Mouse (Mus musculus) stomach, postnatal 0 days (tissue): ENCODE results near the gene Cadps. TPM values are rescaled to one million over a fixed set of nuclear protein-coding genes. Genes with fewer than 3 reads are reported as not detected.
A peak's percentile ranks its signal among the peaks of the same experiment; 100 is the strongest.

Experiments used
- ATAC-seq: fragments of 200-750 bp; cut with Nextera tagmentation; 2 replicates; pipeline ENCODE4 v1.8.0; 2017; ENCODE audit not compliant: low FRiP score, low TSS enrichment
- DNase-seq: peaks from one replicate; pipeline ENCODE4 v3.0.0-alpha.2; 2016; ENCODE audit warnings: low spot score
- H3K27ac ChIP-seq: fragments of 300-500 bp; sonication (generic); replicated peaks from 2 replicates; pipeline ENCODE4 v1.5.1; 2014; ENCODE audit warnings: mild to moderate bottlenecking, control low read depth
- H3K27me3 ChIP-seq: fragments of 300-500 bp; sonication (generic); 2 replicates; pipeline ENCODE4 v1.6.1; 2014; ENCODE audit warnings: low read length; ENCODE audit not compliant: control insufficient read depth, insufficient read depth
- H3K36me3 ChIP-seq: fragments of 300-500 bp; sonication (generic); 2 replicates; pipeline ENCODE4 v1.6.1; 2014; ENCODE audit warnings: low read length, mixed read lengths; ENCODE audit not compliant: control insufficient read depth, insufficient read depth
- H3K4me1 ChIP-seq: fragments of 300-500 bp; sonication (generic); replicated peaks from 2 replicates; pipeline ENCODE4 v1.6.1; 2014; ENCODE audit warnings: antibody characterized with exemption; ENCODE audit not compliant: control insufficient read depth, insufficient read depth
- H3K4me2 ChIP-seq: fragments of 300-500 bp; sonication (generic); replicated peaks from 2 replicates; pipeline ENCODE4 v1.6.1; 2014; ENCODE audit warnings: low read depth, mild to moderate bottlenecking, control low read depth, moderate library complexity
- H3K4me3 ChIP-seq: fragments of 300-500 bp; sonication (generic); 2 replicates; pipeline ENCODE4 v1.5.1; 2014; ENCODE audit warnings: low read depth, low read length, control low read depth
- H3K9ac ChIP-seq: fragments of 300-500 bp; sonication (generic); 2 replicates; pipeline ENCODE4 v1.6.1; 2014; ENCODE audit warnings: mild to moderate bottlenecking, low read length, control low read depth, mixed read lengths
- H3K9me3 ChIP-seq: fragments of 300-500 bp; sonication (generic); 2 replicates; pipeline ENCODE4 v1.6.1; 2016; ENCODE audit warnings: low read length; ENCODE audit not compliant: control insufficient read depth
- CTCF ChIP-seq: IDR thresholded peaks from 2 replicates; pipeline ENCODE4 v1.5.1; 2016; ENCODE audit warnings: antibody characterized with exemption, low read depth, mild to moderate bottlenecking, moderate library complexity
- EP300 ChIP-seq: optimal IDR thresholded peaks from 2 replicates; pipeline ENCODE3; 2016; ENCODE audit warnings: antibody characterized with exemption
- WGBS: fragments of 180-500 bp; shearing (Covaris S2); extraction: QIAGEN DNeasy Blood & Tissue Kit; methylation state at CpG from one replicate; pipeline ENCODE4 v1.1.7; 2014; 5-methylcytosine and 5-hydroxymethylcytosine counted together
- polyA plus RNA-seq: library from polyadenylated mRNA; unstranded; fragments of >200 nt; fragmentation: Nextera tagmentation; extraction: Ambion mirVana; gene quantifications from 2 replicates; pipeline ENCODE4 v1.2.1, GENCODE M21; 2015

Cadps gene
- polyA plus RNA-seq, 1 experiment from 2014 or later = 1.5 TPM

GRCm38 (mm10) chr14:12404052-12404451, 418.8 kb downstream of the Cadps start:
- Histone ChIP-seq H3K4me2 (no peak overlapping the region), H3K27ac (no peak overlapping the region), H3K4me1 (no peaks in the 10 kb centered on the region), H3K9ac (no peak overlapping the region), H3K36me3 (no peaks in the 10 kb centered on the region), H3K27me3 (no peaks in the 10 kb centered on the region), H3K4me3 (no peak overlapping the region), H3K9me3 (no peaks in the 10 kb centered on the region)
- DNase-seq (no peak), ATAC-seq (no peak)
- TF ChIP-seq CTCF (no peak), EP300 (no peak)
- 72% methylated on average over 3 of the region's 3 CpGs for WGBS

- no peak overlapping the region for H3K4me3 ChIP-seq
- H3K27ac ChIP-seq = no peak overlapping the region
- H3K4me2 ChIP-seq = no peak overlapping the region
- 87% methylated on average over 5 of the region's 5 CpGs for WGBS
- H3K36me3 ChIP-seq = no peaks in the 10 kb centered on the region
- no peak overlapping the region for H3K9ac ChIP-seq
- no peaks in the 10 kb centered on the region for H3K4me1 ChIP-seq
- no peaks in the 10 kb centered on the region for H3K27me3 ChIP-seq
- TF ChIP-seq EP300 = no peak
- no peak for TF ChIP-seq CTCF
- no peak for ATAC-seq
- H3K9me3 ChIP-seq = no peaks in the 10 kb centered on the region
- no peak for DNase-seq
Observed at GRCm38 (mm10) chr14:12400116-12400515, 422.8 kb downstream of the Cadps start.

- DNase-seq = no peak
- H3K27me3 ChIP-seq = no peaks in the 10 kb centered on the region
Observed at GRCm38 (mm10) chr14:12397561-12397960, 425.3 kb downstream of the Cadps start.

GRCm38 (mm10) chr14:12394318-12394717, 428.6 kb downstream of the Cadps start:
- Histone ChIP-seq H3K4me3 (no peak overlapping the region), H3K4me1 (no peaks in the 10 kb centered on the region), H3K27ac (no peak overlapping the region), H3K36me3 (no peaks in the 10 kb centered on the region), H3K4me2 (no peak overlapping the region), H3K9ac (no peak overlapping the region), H3K9me3 (no peaks in the 10 kb centered on the region), H3K27me3 (no peaks in the 10 kb centered on the region)
- DNase-seq (no peak), ATAC-seq (no peak)
- TF ChIP-seq EP300 = no peak
- TF ChIP-seq CTCF = no peak
- 48% methylated on average over 2 of the region's 2 CpGs for WGBS

More at GRCm38 (mm10) chr14:12397561-12397960, 425.3 kb downstream of the Cadps start:
- ATAC-seq = no peak
- no peak overlapping the region for H3K4me2 ChIP-seq
- H3K9ac ChIP-seq = no peak overlapping the region
- TF ChIP-seq EP300 (no peak), CTCF (peak; percentile 56)
- WGBS = 71% methylated on average over 3 of the region's 3 CpGs
- H3K4me1 ChIP-seq = no peaks in the 10 kb centered on the region
- H3K9me3 ChIP-seq = no peaks in the 10 kb centered on the region
- H3K27ac ChIP-seq = no peak overlapping the region
- no peaks in the 10 kb centered on the region for H3K36me3 ChIP-seq
- H3K4me3 ChIP-seq = no peak overlapping the region

DNA sequence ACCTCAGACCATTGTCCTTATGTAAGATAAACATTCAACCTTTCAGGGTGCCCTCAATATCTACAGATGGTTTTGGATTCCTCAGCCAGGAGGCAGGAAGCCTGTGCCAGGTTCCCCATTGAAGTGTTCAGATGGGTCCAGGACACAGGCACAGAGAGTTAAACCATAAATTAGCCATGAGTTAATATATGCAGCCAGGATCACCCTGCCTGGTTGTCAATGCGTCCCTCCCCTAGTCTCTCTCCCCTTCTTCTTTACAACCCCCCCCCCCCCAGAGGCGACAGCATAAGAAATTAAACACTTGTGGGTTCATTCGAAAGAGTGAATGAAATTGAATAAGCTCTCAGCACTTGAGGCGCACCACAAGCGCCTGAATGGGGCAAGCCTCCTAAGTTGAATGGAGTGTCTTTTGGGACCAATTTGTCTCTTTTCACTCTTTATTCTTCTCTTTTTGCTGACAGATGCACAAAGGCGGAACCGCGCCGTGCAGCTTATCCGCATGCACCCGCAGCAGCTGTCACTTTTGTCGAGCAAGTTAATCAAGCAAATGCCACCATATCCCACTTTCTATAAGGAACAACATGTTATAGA, 429.5 kb downstream of the Cadps start:
- Histone ChIP-seq H3K9ac (no peak overlapping the region), H3K4me3 (no peak overlapping the region), H3K36me3 (no peaks in the 10 kb centered on the region), H3K27ac (no peak overlapping the region), H3K9me3 (no peaks in the 10 kb centered on the region), H3K4me1 (no peaks in the 10 kb centered on the region), H3K4me2 (no peak overlapping the region), H3K27me3 (no peaks in the 10 kb centered on the region)
- WGBS = 66% methylated on average over 12 of the region's 12 CpGs
- no peak for DNase-seq
- no peak for ATAC-seq
- no peak for TF ChIP-seq CTCF
- no peak for TF ChIP-seq EP300

DNA sequence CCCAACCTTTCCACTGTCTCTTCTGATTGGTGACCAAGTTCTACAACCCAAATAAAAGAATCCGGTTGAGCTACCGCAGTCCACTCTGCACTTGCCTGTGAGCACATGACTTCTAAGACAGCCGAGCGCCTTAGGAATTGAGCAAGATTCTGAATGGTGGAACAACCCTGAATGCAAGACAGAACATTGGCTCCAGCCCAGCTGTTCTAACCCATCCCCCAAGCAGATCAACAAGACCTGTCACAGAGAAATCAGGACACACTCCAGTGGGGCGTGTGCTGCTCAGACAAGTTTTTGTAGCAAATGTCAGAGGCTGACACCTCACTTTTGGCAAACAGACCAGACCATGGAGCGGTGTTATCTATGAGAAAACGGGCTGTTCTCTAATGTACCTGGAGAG, 431.7 kb downstream of the Cadps start:
- Histone ChIP-seq H3K4me2 (no peak overlapping the region), H3K9ac (no peak overlapping the region), H3K36me3 (no peaks in the 10 kb centered on the region), H3K27ac (no peak overlapping the region), H3K4me3 (no peak overlapping the region), H3K9me3 (no peaks in the 10 kb centered on the region), H3K27me3 (no peaks in the 10 kb centered on the region), H3K4me1 (no peaks in the 10 kb centered on the region)
- 52% methylated on average over 7 of the region's 7 CpGs for WGBS
- DNase-seq (no peak), ATAC-seq (peak; percentile 57; the same call in 1 of the 2 replicates)
- no peak for TF ChIP-seq CTCF
- TF ChIP-seq EP300 = no peak
